Mouse (Mus musculus): Measurements from ENCODE around the gene Mex3a.

- no peak for TF ChIP-seq CTCF (IDR thresholded peaks at IDR 0.05; ENCODE audit: insufficient read depth, low read length)
- TF ChIP-seq POLR2A (IDR thresholded peaks at IDR 0.05; ENCODE audit: borderline replicate concordance, extremely low read depth, low read depth, low read length) = no peak
Observed at GRCm38 (mm10) chr3:88500087-88500486, 32.1 kb upstream of the Mex3a start.

All from lung, adult 2 months (tissue).